Mouse (Mus musculus) kidney, adult 18-20 months (tissue): ENCODE measurements around the gene Pus7.
A peak's percentile ranks its signal among the peaks of the same experiment; 100 is the strongest.

Source experiments
- DNase-seq: peaks from one replicate; pipeline ENCODE4 v3.0.0; 2021

Gene Pus7

GRCm38 (mm10) chr5:23782931-23783877 lies at the start of gene Pus7:
TSS of gene Pus7 (minus strand) at chr5:23783711.
- peak; percentile 89 for DNase-seq

- peak; percentile 34 for DNase-seq
These were observed 47.6 kb upstream of the Pus7 start for GRCm38 (mm10) chr5:23830897-23831752.

- peak; percentile 48 for DNase-seq
These were observed 43.0 kb upstream of the Pus7 start for GRCm38 (mm10) chr5:23826321-23827004.

GRCm38 (mm10) chr5:23824171-23824733 lies 40.7 kb upstream of the Pus7 start:
- no peak for DNase-seq

- DNase-seq, result no peak
These were observed 38.8 kb upstream of the Pus7 start for GRCm38 (mm10) chr5:23822306-23822705.

GRCm38 (mm10) chr5:23816681-23817080 lies 33.2 kb upstream of the Pus7 start:
- DNase-seq, result no peak

GRCm38 (mm10) chr5:23814841-23815240 lies 31.3 kb upstream of the Pus7 start:
- DNase-seq, result no peak

GRCm38 (mm10) chr5:23792726-23793125 lies 9.2 kb upstream of the Pus7 start:
- no peak for DNase-seq

- no peak for DNase-seq
These were observed 5.6 kb upstream of the Pus7 start for GRCm38 (mm10) chr5:23789078-23789612.

GRCm38 (mm10) chr5:23788390-23788830 lies 4.9 kb upstream of the Pus7 start:
- no peak for DNase-seq

GRCm38 (mm10) chr5:23787536-23788389 lies 4.3 kb upstream of the Pus7 start, which contains the start of gene Rint1:
TSS of gene Rint1 (plus strand) at chr5:23787711.
- peak; percentile 97 for DNase-seq

GRCm38 (mm10) chr5:23782051-23782810 lies 1.3 kb downstream of the Pus7 start:
- DNase-seq, result no peak

GRCm38 (mm10) chr5:23781172-23781571 lies 2.3 kb downstream of the Pus7 start:
- DNase-seq, result no peak

GRCm38 (mm10) chr5:23780516-23780915 lies 3.0 kb downstream of the Pus7 start:
- no peak for DNase-seq

GRCm38 (mm10) chr5:23774186-23774585 lies 9.3 kb downstream of the Pus7 start:
- DNase-seq, result no peak

- no peak for DNase-seq
These were observed 12.4 kb downstream of the Pus7 start for GRCm38 (mm10) chr5:23771105-23771504.

- DNase-seq, result no peak
These were observed 19.0 kb downstream of the Pus7 start for GRCm38 (mm10) chr5:23764557-23764956.

GRCm38 (mm10) chr5:23762531-23762930 lies 21.0 kb downstream of the Pus7 start:
- no peak for DNase-seq

- DNase-seq, result peak; percentile 27
These were observed 24.9 kb downstream of the Pus7 start for GRCm38 (mm10) chr5:23758633-23759032.

- DNase-seq, result no peak
These were observed 27.1 kb downstream of the Pus7 start for GRCm38 (mm10) chr5:23756368-23756767.
